Mouse (Mus musculus) retina, postnatal 7 days (tissue): ENCODE measurements around the gene Amy2a2.
"Not testable (repeated sequence)": the region's sequence is repeated elsewhere in the genome, so short reads cannot be mapped to it uniquely, and the experiment has no call there.

ENCODE experiments used
- DNase-seq: peaks from one replicate; pipeline ENCODE4 v3.0.0-alpha.2; 2012; ENCODE audit warnings: low read depth, low spot score

Amy2a2 gene

GRCm38 (mm10) chr3:113356558-113356957 lies at the start of gene Amy2a2:
Gene Amy2a2, minus strand, starts transcription at chr3:113356658.
- not testable (repeated sequence) for DNase-seq

- DNase-seq = not testable (repeated sequence)
These were observed 11.0 kb downstream of the Amy2a2 start for GRCm38 (mm10) chr3:113345484-113345883.

- DNase-seq = not testable (repeated sequence)
These were observed 32.5 kb downstream of the Amy2a2 start, which contains the start of gene Amy2a3 for GRCm38 (mm10) chr3:113323952-113324351. Gene Amy2a3, minus strand, starts transcription at chr3:113324052.

- DNase-seq = not testable (repeated sequence)
These were observed 43.5 kb downstream of the Amy2a2 start for GRCm38 (mm10) chr3:113312937-113313336.
